Mouse (Mus musculus): ENCODE results near the gene Lrp6. TPM values are rescaled to one million over a fixed set of nuclear protein-coding genes. Genes with fewer than 3 reads are reported as not detected.

Gene Lrp6
- polyA plus RNA-seq, 1 experiment: 17.1 TPM

DNA sequence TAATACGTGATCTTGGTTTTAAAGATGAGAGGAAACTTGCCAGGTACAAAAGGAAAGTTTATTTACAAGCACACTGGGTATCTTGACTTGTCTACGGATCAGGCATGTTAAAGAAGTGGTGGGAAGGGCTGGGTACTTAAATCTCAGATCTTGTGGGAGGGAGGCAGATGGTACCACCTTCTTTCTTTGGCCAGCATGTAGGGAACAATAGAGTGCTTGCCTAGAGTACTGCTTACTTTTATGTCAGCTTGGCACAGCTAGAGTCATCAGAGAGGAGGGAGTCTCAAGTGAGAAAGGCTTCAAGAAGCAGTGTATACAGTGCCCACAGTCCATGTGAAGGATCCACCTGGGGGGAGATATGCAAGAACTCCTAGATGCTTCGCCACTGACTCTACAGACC lies 38.4 kb upstream of the Lrp6 start:
- TF ChIP-seq POLR2A (IDR thresholded peaks at IDR 0.05; ENCODE audit: borderline replicate concordance, control insufficient read depth, low read depth, low read length) (no peak), CTCF (IDR thresholded peaks at IDR 0.05; ENCODE audit: control insufficient read depth, insufficient read depth, low read length) (no peak)
- Histone ChIP-seq H3K27ac (ENCODE audit: control insufficient read depth, insufficient read depth, low read depth, low read length, poor library complexity) (no peak overlapping the region), H3K4me1 (ENCODE audit: control insufficient read depth, insufficient read depth, low read length) (no peaks in the 10 kb centered on the region), H3K4me3 (replicated peaks; ENCODE audit: control insufficient read depth, low read depth, low read length) (no peak overlapping the region)
- WGBS: 74% methylated on average over 3 of the region's 3 CpGs

DNA sequence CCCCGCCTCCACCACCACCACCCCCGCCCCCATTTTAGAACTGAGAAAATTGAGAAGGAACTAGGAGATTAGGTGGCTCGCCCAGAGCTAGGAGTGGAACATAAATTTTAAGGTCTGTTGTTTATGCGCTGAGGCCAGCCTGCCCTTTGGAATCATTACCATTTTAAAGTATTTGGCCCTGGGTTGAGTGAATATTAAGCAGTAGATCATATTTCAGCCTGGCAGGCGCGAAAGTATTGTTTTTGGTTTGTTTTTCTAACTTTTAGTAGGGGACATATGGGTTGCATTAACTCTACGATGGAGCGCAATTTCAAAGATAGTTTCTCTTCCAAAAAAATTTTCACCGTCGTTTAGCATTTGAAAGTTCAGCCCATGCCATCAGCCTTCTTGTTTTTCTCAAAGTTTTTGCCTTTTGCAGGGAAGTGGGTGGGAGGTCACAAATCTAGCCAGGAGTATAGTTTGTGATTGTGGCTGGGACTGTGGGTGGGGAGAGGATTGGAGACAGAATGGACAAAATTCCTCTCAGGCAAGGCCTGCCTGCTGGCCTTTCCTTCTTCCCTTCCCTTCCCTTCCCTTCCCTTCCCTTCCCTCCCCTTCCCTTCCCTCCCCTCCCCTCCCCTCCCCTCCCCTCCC lies 35.7 kb upstream of the Lrp6 start:
- TF ChIP-seq CTCF (IDR thresholded peaks at IDR 0.05; ENCODE audit: control insufficient read depth, insufficient read depth, low read length) (no peak), POLR2A (IDR thresholded peaks at IDR 0.05; ENCODE audit: borderline replicate concordance, control insufficient read depth, low read depth, low read length) (no peak)
- no peaks in the 10 kb centered on the region for H3K4me1 ChIP-seq (ENCODE audit: control insufficient read depth, insufficient read depth, low read length)
- 65% methylated on average over 10 of the region's 10 CpGs for WGBS
- H3K27ac ChIP-seq (ENCODE audit: control insufficient read depth, insufficient read depth, low read depth, low read length, poor library complexity): no peak overlapping the region
- no peak overlapping the region for H3K4me3 ChIP-seq (replicated peaks; ENCODE audit: control insufficient read depth, low read depth, low read length)

DNA sequence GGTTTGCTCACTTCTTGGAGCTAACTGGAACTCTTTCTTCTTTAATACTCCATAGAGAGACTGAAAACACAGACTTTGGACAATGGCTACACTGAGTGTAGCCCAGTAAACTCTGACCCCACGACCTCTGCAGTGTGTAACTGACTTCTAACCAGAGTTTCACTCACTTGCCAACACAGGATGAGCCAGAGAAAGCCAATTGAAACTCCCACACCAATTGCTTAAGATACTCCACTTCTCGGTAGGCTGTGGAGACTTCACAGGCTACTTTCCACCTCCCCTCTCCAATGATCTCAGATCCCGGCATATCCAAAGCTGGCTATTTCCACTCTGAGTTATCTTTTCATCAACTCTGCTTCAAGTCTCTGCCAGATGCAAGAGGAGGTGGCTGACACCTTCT lies 35.0 kb upstream of the Lrp6 start:
- Histone ChIP-seq H3K27ac (ENCODE audit: control insufficient read depth, insufficient read depth, low read depth, low read length, poor library complexity) (no peak overlapping the region), H3K4me1 (ENCODE audit: control insufficient read depth, insufficient read depth, low read length) (no peaks in the 10 kb centered on the region), H3K4me3 (replicated peaks; ENCODE audit: control insufficient read depth, low read depth, low read length) (no peak overlapping the region)
- TF ChIP-seq POLR2A (IDR thresholded peaks at IDR 0.05; ENCODE audit: borderline replicate concordance, control insufficient read depth, low read depth, low read length) (no peak), CTCF (IDR thresholded peaks at IDR 0.05; ENCODE audit: control insufficient read depth, insufficient read depth, low read length) (no peak)
- WGBS: 66% methylated on average over 3 of the region's 3 CpGs

DNA sequence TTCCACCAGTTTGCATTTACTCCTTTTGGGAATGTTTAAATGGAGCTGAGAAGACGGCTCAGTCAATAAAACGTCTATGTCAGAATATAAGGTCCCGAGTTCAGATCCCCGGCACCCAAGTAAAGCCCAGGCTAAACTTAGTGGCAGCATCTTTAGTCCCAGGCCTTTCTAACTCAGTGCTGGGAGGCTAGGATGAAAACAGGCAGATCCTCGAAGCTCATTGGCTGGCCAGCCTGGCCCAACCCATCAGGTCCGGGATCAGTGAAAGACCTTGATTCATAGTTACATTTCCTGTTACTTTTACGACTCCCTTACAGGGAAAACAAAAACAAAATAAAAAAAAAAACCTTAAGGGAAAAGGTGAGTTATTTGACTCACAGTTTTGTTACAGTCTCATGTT lies 34.4 kb upstream of the Lrp6 start:
- WGBS: 71% methylated on average over 7 of the region's 7 CpGs
- Histone ChIP-seq H3K27ac (ENCODE audit: control insufficient read depth, insufficient read depth, low read depth, low read length, poor library complexity) (no peak overlapping the region), H3K4me3 (replicated peaks; ENCODE audit: control insufficient read depth, low read depth, low read length) (no peak overlapping the region), H3K4me1 (ENCODE audit: control insufficient read depth, insufficient read depth, low read length) (no peaks in the 10 kb centered on the region)
- no peak for TF ChIP-seq CTCF (IDR thresholded peaks at IDR 0.05; ENCODE audit: control insufficient read depth, insufficient read depth, low read length)
- no peak for TF ChIP-seq POLR2A (IDR thresholded peaks at IDR 0.05; ENCODE audit: borderline replicate concordance, control insufficient read depth, low read depth, low read length)

DNA sequence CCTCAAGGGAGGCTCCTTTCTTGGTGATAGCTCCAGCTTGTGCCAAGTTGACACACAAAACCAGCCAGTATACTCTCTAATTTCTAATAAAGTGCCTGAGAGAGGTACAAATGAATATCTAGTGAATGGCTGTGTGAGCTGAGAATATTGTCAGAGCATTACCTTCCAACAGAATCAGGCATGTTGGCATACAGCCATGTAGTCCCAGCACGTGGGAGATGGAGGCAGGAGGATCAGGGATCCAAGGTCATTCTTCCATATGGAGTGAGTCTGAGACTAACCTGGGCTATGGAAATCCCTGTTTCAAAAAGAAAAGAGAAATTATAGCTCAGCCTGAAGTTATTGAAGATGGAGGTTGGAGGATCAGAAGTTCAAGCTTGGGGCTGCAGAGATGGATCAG lies 32.5 kb upstream of the Lrp6 start:
- TF ChIP-seq POLR2A (IDR thresholded peaks at IDR 0.05; ENCODE audit: borderline replicate concordance, control insufficient read depth, low read depth, low read length) (no peak), CTCF (IDR thresholded peaks at IDR 0.05; ENCODE audit: control insufficient read depth, insufficient read depth, low read length) (no peak)
- H3K4me1 ChIP-seq (ENCODE audit: control insufficient read depth, insufficient read depth, low read length): no peaks in the 10 kb centered on the region; the same call in 1 of the 2 replicates
- H3K27ac ChIP-seq (ENCODE audit: control insufficient read depth, insufficient read depth, low read depth, low read length, poor library complexity): no peak overlapping the region
- H3K4me3 ChIP-seq (replicated peaks; ENCODE audit: control insufficient read depth, low read depth, low read length): no peak overlapping the region
- 79% methylated on average over 1 of the region's 1 CpGs for WGBS

DNA sequence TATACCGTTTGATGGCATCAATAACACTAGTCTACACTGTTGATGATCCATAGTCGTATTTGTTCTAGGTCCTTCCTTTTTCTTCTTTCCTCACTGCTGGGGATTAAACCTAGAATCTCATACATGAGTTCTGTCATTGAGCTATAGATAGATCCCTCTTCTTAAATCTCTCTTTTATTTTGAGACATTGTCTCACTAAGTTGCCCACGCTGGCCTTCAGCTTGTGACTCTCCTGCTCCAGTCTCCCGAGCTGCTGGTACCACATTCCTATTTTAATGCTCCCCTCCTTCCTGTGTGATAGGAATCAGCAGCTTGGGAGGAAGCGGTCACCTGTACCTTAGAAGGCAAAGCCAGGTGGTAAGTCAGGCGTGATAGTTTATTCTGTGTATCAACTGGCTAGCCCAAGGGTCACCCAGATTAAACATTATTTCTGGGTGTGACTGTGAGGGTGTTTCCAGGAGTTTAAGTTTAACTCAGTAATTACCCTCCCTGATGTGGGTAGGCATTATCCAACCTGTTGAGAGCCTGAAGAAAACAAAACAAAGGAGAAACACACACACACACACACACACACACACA lies 31.0 kb upstream of the Lrp6 start:
- TF ChIP-seq POLR2A (IDR thresholded peaks at IDR 0.05; ENCODE audit: borderline replicate concordance, control insufficient read depth, low read depth, low read length) (no peak), CTCF (IDR thresholded peaks at IDR 0.05; ENCODE audit: control insufficient read depth, insufficient read depth, low read length) (no peak)
- Histone ChIP-seq H3K4me3 (replicated peaks; ENCODE audit: control insufficient read depth, low read depth, low read length) (no peak overlapping the region), H3K4me1 (ENCODE audit: control insufficient read depth, insufficient read depth, low read length) (no peaks in the 10 kb centered on the region; the same call in 1 of the 2 replicates), H3K27ac (ENCODE audit: control insufficient read depth, insufficient read depth, low read depth, low read length, poor library complexity) (no peak overlapping the region)
- 85% methylated on average over 6 of the region's 6 CpGs for WGBS

DNA sequence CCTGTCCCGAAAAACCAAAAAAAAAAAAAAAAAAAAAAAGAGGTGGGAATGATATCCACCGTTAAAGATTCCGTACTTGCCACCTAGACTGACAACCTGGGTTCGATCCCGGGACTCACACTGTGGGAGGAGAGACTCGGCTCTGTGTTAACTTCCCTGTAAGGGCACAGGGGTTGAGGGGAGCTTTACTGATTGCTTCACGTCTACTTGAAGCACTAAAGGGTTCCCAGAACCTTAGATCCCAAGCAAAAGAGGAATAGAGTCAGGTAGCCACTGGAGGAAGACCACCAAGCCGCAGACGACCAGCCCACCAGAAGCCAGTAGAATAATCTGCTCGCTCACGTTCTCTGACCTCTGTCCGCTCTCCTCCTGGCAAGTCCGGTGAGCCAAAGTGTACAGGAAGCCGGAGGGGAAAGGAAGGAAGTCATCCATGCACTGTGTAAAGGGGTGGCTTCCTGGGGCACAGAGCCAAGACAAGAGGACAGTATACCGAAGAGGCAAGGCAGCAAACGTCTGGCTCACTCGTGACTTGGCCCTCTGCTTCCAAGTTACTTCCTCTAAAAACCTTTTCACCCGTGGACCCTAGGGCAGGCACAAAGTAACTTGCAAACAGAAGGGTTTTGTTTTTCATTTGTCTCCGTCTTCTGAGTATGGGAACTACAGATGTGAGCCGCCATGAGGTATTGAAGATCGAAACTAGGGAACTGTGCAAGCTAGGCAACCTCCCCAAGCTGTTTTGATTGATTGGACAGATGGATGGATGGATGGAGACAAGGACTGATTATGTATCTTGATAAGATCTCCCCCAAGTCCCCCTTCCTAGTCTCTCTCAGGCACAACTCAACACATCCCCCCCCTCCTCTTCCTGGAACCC lies 28.0 kb upstream of the Lrp6 start:
- whole genome bisulfite sequencing: 8% methylated on average over 21 of the region's 21 CpGs
- Histone ChIP-seq H3K4me1 (ENCODE audit: control insufficient read depth, insufficient read depth, low read length) (no peaks in the 10 kb centered on the region; the same call in 1 of the 2 replicates), H3K4me3 (replicated peaks; ENCODE audit: control insufficient read depth, low read depth, low read length) (peak overlapping the region; percentile 30), H3K27ac (ENCODE audit: control insufficient read depth, insufficient read depth, low read depth, low read length, poor library complexity) (no peak overlapping the region)
- TF ChIP-seq POLR2A (IDR thresholded peaks at IDR 0.05; ENCODE audit: borderline replicate concordance, control insufficient read depth, low read depth, low read length): no peak
- TF ChIP-seq CTCF (IDR thresholded peaks at IDR 0.05; ENCODE audit: control insufficient read depth, insufficient read depth, low read length): no peak

DNA sequence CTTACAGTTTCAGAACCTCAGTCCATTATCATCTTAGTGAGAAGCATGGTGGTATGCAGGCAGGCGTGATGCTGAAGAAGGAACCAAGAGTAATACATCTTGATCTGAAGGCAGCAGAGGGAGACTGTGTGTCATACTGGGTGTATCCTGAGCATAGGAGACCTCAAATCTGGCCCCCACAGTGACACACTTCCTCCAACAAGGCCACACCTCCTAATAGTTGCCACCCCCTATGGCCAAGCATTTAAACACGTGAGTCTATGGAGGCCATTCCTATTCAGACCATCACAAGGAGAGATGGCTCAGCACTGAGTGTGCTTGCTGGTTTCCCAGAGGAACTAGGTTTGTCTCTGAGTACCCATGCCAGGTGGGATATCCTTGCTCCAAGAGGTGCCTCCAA lies 24.8 kb upstream of the Lrp6 start:
- TF ChIP-seq POLR2A (IDR thresholded peaks at IDR 0.05; ENCODE audit: borderline replicate concordance, control insufficient read depth, low read depth, low read length): no peak
- no peak for TF ChIP-seq CTCF (IDR thresholded peaks at IDR 0.05; ENCODE audit: control insufficient read depth, insufficient read depth, low read length)
- Histone ChIP-seq H3K4me3 (replicated peaks; ENCODE audit: control insufficient read depth, low read depth, low read length) (no peak overlapping the region), H3K4me1 (ENCODE audit: control insufficient read depth, insufficient read depth, low read length) (no peaks in the 10 kb centered on the region; the same call in 1 of the 2 replicates), H3K27ac (ENCODE audit: control insufficient read depth, insufficient read depth, low read depth, low read length, poor library complexity) (no peak overlapping the region)
- WGBS: 78% methylated on average over 2 of the region's 2 CpGs

All from bone marrow, adult 2 months (tissue).